Mouse (Mus musculus) CH12.LX (cell line): Measurements from ENCODE around the gene Uap1l1. TPM values are rescaled to one million over a fixed set of nuclear protein-coding genes. Genes with fewer than 3 reads are reported as not detected.

Source experiments
- polyA plus RNA-seq: library from polyadenylated mRNA; unstranded; fragments of >175 nt; gene quantifications from 2 replicates; pipeline ENCODE4 v1.2.1, GENCODE M21; 2012; ENCODE audit warnings: low read depth; ENCODE audit not compliant: insufficient read length
- total RNA-seq, 2 experiments: library from RNA; depleted of rRNA; stranded (reverse); fragments of 300-350 nt in 1 of 2; fragments of >200 nt in 1 of 2; gene quantifications; 2 replicates each; pipeline ENCODE4 v1.2.3; 2012 to 2014

Gene Uap1l1
- total and polyA plus RNA-seq, 3 experiments: 4.3 to 30.8 (median 14.5) TPM

Other genes starting within 250 kb of the Uap1l1 start
Only the 20 nearest of the 37 such genes appear.
- gene Rnf208, start 123.4 kb downstream of the Uap1l1 start, total RNA-seq (2012; rRNA removed): 0.92 and 1.7 TPM in 2 replicates
- gene Rnf208, start 123.4 kb downstream of the Uap1l1 start, total RNA-seq (2014; rRNA removed): 0.24 and 0.34 TPM in 2 replicates
- gene Rnf208, start 123.4 kb downstream of the Uap1l1 start, polyA plus RNA-seq: 0.78 and 1.4 TPM in 2 replicates
- not detected in 2 replicates for gene Cysrt1, start 123.2 kb downstream of the Uap1l1 start, total RNA-seq (2012; rRNA removed)
- gene Cysrt1, start 123.2 kb downstream of the Uap1l1 start, total RNA-seq (2014; rRNA removed): not detected in 2 replicates
- gene Cysrt1, start 123.2 kb downstream of the Uap1l1 start, polyA plus RNA-seq: not detected in 2 replicates
- 8.9 and 9.5 TPM in 2 replicates for gene AL732309.1, start 118.8 kb downstream of the Uap1l1 start, total RNA-seq (2012; rRNA removed)
- 6.7 and 9.6 TPM in 2 replicates for gene AL732309.1, start 118.8 kb downstream of the Uap1l1 start, total RNA-seq (2014; rRNA removed)
- 3.5 and 4.5 TPM in 2 replicates for gene AL732309.1, start 118.8 kb downstream of the Uap1l1 start, polyA plus RNA-seq
- gene Tmem203, start 110.2 kb downstream of the Uap1l1 start, total RNA-seq (2012; rRNA removed): 22.7 and 28.3 TPM in 2 replicates
- 18.4 and 21.2 TPM in 2 replicates for gene Tmem203, start 110.2 kb downstream of the Uap1l1 start, total RNA-seq (2014; rRNA removed)
- gene Tmem203, start 110.2 kb downstream of the Uap1l1 start, polyA plus RNA-seq: 14.5 and 21.5 TPM in 2 replicates
- gene Tprn, start 103.1 kb downstream of the Uap1l1 start, total RNA-seq (2012; rRNA removed): 13.1 and 14.3 TPM in 2 replicates
- 7.0 and 8.2 TPM in 2 replicates for gene Tprn, start 103.1 kb downstream of the Uap1l1 start, total RNA-seq (2014; rRNA removed)
- 17.0 and 19.3 TPM in 2 replicates for gene Tprn, start 103.1 kb downstream of the Uap1l1 start, polyA plus RNA-seq
- 80.6 and 98.5 TPM in 2 replicates for gene Ssna1, start 93.2 kb downstream of the Uap1l1 start, total RNA-seq (2012; rRNA removed)
- gene Ssna1, start 93.2 kb downstream of the Uap1l1 start, total RNA-seq (2014; rRNA removed): 72.9 and 82.0 TPM in 2 replicates
- gene Ssna1, start 93.2 kb downstream of the Uap1l1 start, polyA plus RNA-seq: 51.4 and 74.9 TPM in 2 replicates
- gene Anapc2, start 93.2 kb downstream of the Uap1l1 start, total RNA-seq (2012; rRNA removed): 13.6 and 14.5 TPM in 2 replicates
- gene Anapc2, start 93.2 kb downstream of the Uap1l1 start, total RNA-seq (2014; rRNA removed): 9.6 and 13.0 TPM in 2 replicates
- gene Anapc2, start 93.2 kb downstream of the Uap1l1 start, polyA plus RNA-seq: 48.7 and 55.2 TPM in 2 replicates
- not detected in 2 replicates for gene Tmem210, start 77.5 kb downstream of the Uap1l1 start, total RNA-seq (2012; rRNA removed)
- gene Tmem210, start 77.5 kb downstream of the Uap1l1 start, total RNA-seq (2014; rRNA removed): not detected in 2 replicates
- gene Tmem210, start 77.5 kb downstream of the Uap1l1 start, polyA plus RNA-seq: not detected in 2 replicates
- gene Lrrc26, start 75.8 kb downstream of the Uap1l1 start, total RNA-seq (2012; rRNA removed): not detected in 2 replicates
- not detected in 2 replicates for gene Lrrc26, start 75.8 kb downstream of the Uap1l1 start, total RNA-seq (2014; rRNA removed)
- not detected in 2 replicates for gene Lrrc26, start 75.8 kb downstream of the Uap1l1 start, polyA plus RNA-seq
- gene Grin1, start 46.5 kb downstream of the Uap1l1 start, total RNA-seq (2012; rRNA removed): 0.04 and 0.17 TPM in 2 replicates
- 0.08 and 0.36 TPM in 2 replicates for gene Grin1, start 46.5 kb downstream of the Uap1l1 start, total RNA-seq (2014; rRNA removed)
- 0.06 TPM in 1 of 2 replicates, not detected in the other for gene Grin1, start 46.5 kb downstream of the Uap1l1 start, polyA plus RNA-seq
- gene Man1b1, start 33.3 kb downstream of the Uap1l1 start, total RNA-seq (2012; rRNA removed): 45.7 and 58.1 TPM in 2 replicates
- gene Man1b1, start 33.3 kb downstream of the Uap1l1 start, total RNA-seq (2014; rRNA removed): 39.3 and 41.8 TPM in 2 replicates
- gene Man1b1, start 33.3 kb downstream of the Uap1l1 start, polyA plus RNA-seq: 68.8 and 69.3 TPM in 2 replicates
- 21.0 and 36.0 TPM in 2 replicates for gene Dpp7, start 9.3 kb downstream of the Uap1l1 start, total RNA-seq (2012; rRNA removed)
- 16.2 and 19.4 TPM in 2 replicates for gene Dpp7, start 9.3 kb downstream of the Uap1l1 start, total RNA-seq (2014; rRNA removed)
- 20.9 and 22.7 TPM in 2 replicates for gene Dpp7, start 9.3 kb downstream of the Uap1l1 start, polyA plus RNA-seq
- 27.3 and 32.1 TPM in 2 replicates for gene Sapcd2, start 6.6 kb upstream of the Uap1l1 start, total RNA-seq (2012; rRNA removed)
- 21.9 and 22.5 TPM in 2 replicates for gene Sapcd2, start 6.6 kb upstream of the Uap1l1 start, total RNA-seq (2014; rRNA removed)
- gene Sapcd2, start 6.6 kb upstream of the Uap1l1 start, polyA plus RNA-seq: 16.5 and 16.9 TPM in 2 replicates
- gene Entpd2, start 30.2 kb upstream of the Uap1l1 start, total RNA-seq (2012; rRNA removed): not detected in 2 replicates
- not detected in 2 replicates for gene Entpd2, start 30.2 kb upstream of the Uap1l1 start, total RNA-seq (2014; rRNA removed)
- not detected in 2 replicates for gene Entpd2, start 30.2 kb upstream of the Uap1l1 start, polyA plus RNA-seq
- gene Npdc1, start 33.7 kb upstream of the Uap1l1 start, total RNA-seq (2012; rRNA removed): 3.4 and 5.5 TPM in 2 replicates
- not detected in 2 replicates for gene Npdc1, start 33.7 kb upstream of the Uap1l1 start, total RNA-seq (2014; rRNA removed)
- gene Npdc1, start 33.7 kb upstream of the Uap1l1 start, polyA plus RNA-seq: 0.49 and 0.78 TPM in 2 replicates
- gene Fut7, start 57.6 kb upstream of the Uap1l1 start, total RNA-seq (2012; rRNA removed): 0.17 and 0.25 TPM in 2 replicates
- gene Fut7, start 57.6 kb upstream of the Uap1l1 start, total RNA-seq (2014; rRNA removed): 0.17 and 0.51 TPM in 2 replicates
- gene Fut7, start 57.6 kb upstream of the Uap1l1 start, polyA plus RNA-seq: 0.57 and 0.74 TPM in 2 replicates
- gene Abca2, start 63.0 kb upstream of the Uap1l1 start, total RNA-seq (2012; rRNA removed): 10.5 and 13.0 TPM in 2 replicates
- 3.1 and 5.0 TPM in 2 replicates for gene Abca2, start 63.0 kb upstream of the Uap1l1 start, total RNA-seq (2014; rRNA removed)
- gene Abca2, start 63.0 kb upstream of the Uap1l1 start, polyA plus RNA-seq: 15.7 and 23.4 TPM in 2 replicates
- 0.30 and 0.63 TPM in 2 replicates for gene Clic3, start 91.2 kb upstream of the Uap1l1 start, total RNA-seq (2012; rRNA removed)
- gene Clic3, start 91.2 kb upstream of the Uap1l1 start, total RNA-seq (2014; rRNA removed): not detected in 2 replicates
- gene Clic3, start 91.2 kb upstream of the Uap1l1 start, polyA plus RNA-seq: 0.71 and 1.6 TPM in 2 replicates
- 13.6 and 15.1 TPM in 2 replicates for gene Paxx, start 95.4 kb upstream of the Uap1l1 start, total RNA-seq (2012; rRNA removed)
- 13.5 and 16.2 TPM in 2 replicates for gene Paxx, start 95.4 kb upstream of the Uap1l1 start, total RNA-seq (2014; rRNA removed)
- 9.5 and 13.9 TPM in 2 replicates for gene Paxx, start 95.4 kb upstream of the Uap1l1 start, polyA plus RNA-seq
- 0.29 TPM in 1 of 2 replicates, not detected in the other for gene Ptgds, start 104.4 kb upstream of the Uap1l1 start, total RNA-seq (2012; rRNA removed)
- gene Ptgds, start 104.4 kb upstream of the Uap1l1 start, total RNA-seq (2014; rRNA removed): 0.46 TPM in 1 of 2 replicates, not detected in the other
- 0.37 and 0.40 TPM in 2 replicates for gene Ptgds, start 104.4 kb upstream of the Uap1l1 start, polyA plus RNA-seq